Mouse (Mus musculus) gastrocnemius, adult 2 months (tissue): ENCODE measurements around the gene Mok. TPM values are rescaled to one million over a fixed set of nuclear protein-coding genes. Genes with fewer than 3 reads are reported as not detected.
A peak's percentile ranks its signal among the peaks of the same experiment; 100 is the strongest.
"Not testable (repeated sequence)": the region's sequence is repeated elsewhere in the genome, so short reads cannot be mapped to it uniquely, and the experiment has no call there.

Source experiments
- DNase-seq: peaks from one replicate; pipeline ENCODE4 v3.0.0; 2022
- H3K27ac ChIP-seq: fragments of 200-600 bp; 2 replicates; pipeline ENCODE4 v1.8.1; 2022; ENCODE audit warnings: mild to moderate bottlenecking
- H3K4me3 ChIP-seq: fragments of 200-600 bp; 2 replicates; pipeline ENCODE4 v1.8.1; 2022; ENCODE audit warnings: mild to moderate bottlenecking, moderate library complexity
- CTCF ChIP-seq: fragments of 200-600 bp; IDR thresholded peaks from 2 replicates; pipeline ENCODE4 v1.8.1; 2022; ENCODE audit warnings: antibody characterized with exemption, mild to moderate bottlenecking, moderate library complexity
- intact Hi-C: fragments of 180-260 bp; cut with DNase I; formaldehyde crosslinking; loops from one replicate; pipeline ENCODE4 v1.15.1; 2025
- total RNA-seq, 2 experiments: library from RNA; stranded (reverse); gene quantifications; 2 replicates each; pipeline ENCODE4 v1.2.3; 2021

Gene Mok
- total RNA-seq, 2 experiments from 2014 or later, result 0.20 to 0.22 TPM

GRCm38 (mm10) chr12:110861256-110861655 is 20.5 kb upstream of the Mok start:
- Histone ChIP-seq H3K27ac (no peak overlapping the region), H3K4me3 (no peak overlapping the region)
- DNase-seq, result no peak
- intact Hi-C loops, result no loop called here
- TF ChIP-seq CTCF, result no peak

GRCm38 (mm10) chr12:110860293-110860692 is 19.6 kb upstream of the Mok start:
- no peak overlapping the region for H3K4me3 ChIP-seq
- no peak for TF ChIP-seq CTCF
- no peak for DNase-seq
- H3K27ac ChIP-seq, result no peak overlapping the region
- intact Hi-C loops, result no loop called here

GRCm38 (mm10) chr12:110858681-110859080 is 17.9 kb upstream of the Mok start:
- peak overlapping the region; percentile 49 for H3K4me3 ChIP-seq
- intact Hi-C loops, DNase-seq: not testable (repeated sequence)
- peak overlapping the region; percentile 53; the same call in 1 of the 2 replicates for H3K27ac ChIP-seq

GRCm38 (mm10) chr12:110857196-110857595 is 16.5 kb upstream of the Mok start:
- Histone ChIP-seq H3K4me3 (no peak overlapping the region), H3K27ac (no peak overlapping the region)
- TF ChIP-seq CTCF, result no peak
- intact Hi-C loops, result no loop called here
- DNase-seq, result no peak

GRCm38 (mm10) chr12:110854786-110855737 is 14.3 kb upstream of the Mok start:
- H3K4me3 ChIP-seq, result peak overlapping the region; percentile 19; the same call in 1 of the 2 replicates
- intact Hi-C loops, result loop anchor here (5.0 kb wide), 1 partner anchor 137 kb away; no protein-coding TSS in a partner anchor
- H3K27ac ChIP-seq, result no peak overlapping the region
- no peak for DNase-seq
- TF ChIP-seq CTCF, result no peak

GRCm38 (mm10) chr12:110851923-110852322 is 11.2 kb upstream of the Mok start:
- no peak for TF ChIP-seq CTCF
- intact Hi-C loops, result loop anchor here (5.0 kb wide), 1 partner anchor 140 kb away; no protein-coding TSS in a partner anchor
- no peak overlapping the region for H3K27ac ChIP-seq
- no peak for DNase-seq
- H3K4me3 ChIP-seq, result no peak overlapping the region

- intact Hi-C loops, result loop anchor here (5.0 kb wide), 1 partner anchor 141 kb away; no protein-coding TSS in a partner anchor
- no peak for TF ChIP-seq CTCF
- H3K27ac ChIP-seq, result peak overlapping the region; percentile 97; the same call in 1 of the 2 replicates
- no peak for DNase-seq
- peak overlapping the region; percentile 89 for H3K4me3 ChIP-seq
These were observed 10.7 kb upstream of the Mok start for GRCm38 (mm10) chr12:110851414-110851813.

- DNase-seq, result no peak
- intact Hi-C loops, result loop anchor here (5.0 kb wide), 1 partner anchor 141 kb away; no protein-coding TSS in a partner anchor
These were observed 10.2 kb upstream of the Mok start for GRCm38 (mm10) chr12:110850929-110851256.

GRCm38 (mm10) chr12:110850010-110850928 is 9.5 kb upstream of the Mok start, which contains the start of gene Zfp839:
TSS of gene Zfp839 (plus strand) at chr12:110850253.
- Histone ChIP-seq H3K27ac (peak within 1 kb of the TSS; percentile 97), H3K4me3 (peak within 1 kb of the TSS; percentile 89)
- peak; percentile 91 for DNase-seq
- no peak for TF ChIP-seq CTCF
- intact Hi-C loops, result loop anchor here (5.0 kb wide), 1 partner anchor 142 kb away; no protein-coding TSS in a partner anchor

More at GRCm38 (mm10) chr12:110850929-110851256, 10.2 kb upstream of the Mok start:
- Histone ChIP-seq H3K27ac (peak overlapping the region; percentile 97), H3K4me3 (peak overlapping the region; percentile 89)
- no peak for TF ChIP-seq CTCF

- intact Hi-C loops, result loop anchor here (10.0 kb wide), 1 partner anchor 2001 kb away; no protein-coding TSS in a partner anchor
- TF ChIP-seq CTCF, result no peak
- no peak for DNase-seq
- H3K4me3 ChIP-seq, result peak overlapping the region; percentile 89
- peak overlapping the region; percentile 89 for H3K27ac ChIP-seq
These were observed 5.5 kb upstream of the Mok start for GRCm38 (mm10) chr12:110846191-110846765.

- peak; percentile 94 for DNase-seq
- TF ChIP-seq CTCF, result no peak
- intact Hi-C loops, result loop anchor here (10.0 kb wide), 1 partner anchor 2001 kb away; no protein-coding TSS in a partner anchor
- peak overlapping the region; percentile 89 for H3K4me3 ChIP-seq
- peak overlapping the region; percentile 89 for H3K27ac ChIP-seq
These were observed 4.6 kb upstream of the Mok start for GRCm38 (mm10) chr12:110845131-110845880.
